In genomic region chr17:34200772-34201505, GRCm38 (mm10) we compare ENCODE assay signal across 17 mouse cellular contexts. TPM values are rescaled to one million over a fixed set of nuclear protein-coding genes. Genes with fewer than 3 reads are reported as not detected.
"Had no signal": no experiment of that assay in that cellular context is flagged by ENCODE, and none has a peak within 500 bp of the region (broad histone marks: within the 10 kb centered on the region; RNA-seq: fewer than 3 reads in every experiment).

No protein-coding gene starts in this region.

- ATAC-seq: intestine, postnatal 0 days; liver, postnatal 0 days; midbrain, embryonic 16.5 days had no signal

- H3K27ac ChIP-seq: limb, embryonic 12.5 days; liver, embryonic 13.5 days; lung, embryonic 15.5 days; macrophage; midbrain, embryonic 12.5 days; stomach, postnatal 0 days had no signal

- H3K4me3 ChIP-seq: limb, embryonic 12.5 days; liver, embryonic 13.5 days; lung, embryonic 15.5 days; midbrain, embryonic 12.5 days had no signal

- DNase-seq: kidney, adult 8-10 months; layer of hippocampus, adult 9-11 months; layer of hippocampus, postnatal 36 days; liver; liver, embryonic 13.5 days; liver, postnatal 0 days; lung, postnatal 14 days; right cerebral cortex, postnatal 14 days had no signal

- H3K36me3 ChIP-seq: limb, embryonic 12.5 days; liver, embryonic 13.5 days; lung, embryonic 15.5 days; midbrain, embryonic 12.5 days had no signal

RNA-seq across cellular contexts. Expression of gene H2-Ob, which starts 37.8 kb away (rescaled TPM):
- total RNA-seq: left cerebral cortex, postnatal 36 days had no signal
- polyA plus RNA-seq: limb, embryonic 12.5 days; midbrain, embryonic 12.5 days; neural tube, embryonic 14.5 days had no signal
